In the genomic region with DNA sequence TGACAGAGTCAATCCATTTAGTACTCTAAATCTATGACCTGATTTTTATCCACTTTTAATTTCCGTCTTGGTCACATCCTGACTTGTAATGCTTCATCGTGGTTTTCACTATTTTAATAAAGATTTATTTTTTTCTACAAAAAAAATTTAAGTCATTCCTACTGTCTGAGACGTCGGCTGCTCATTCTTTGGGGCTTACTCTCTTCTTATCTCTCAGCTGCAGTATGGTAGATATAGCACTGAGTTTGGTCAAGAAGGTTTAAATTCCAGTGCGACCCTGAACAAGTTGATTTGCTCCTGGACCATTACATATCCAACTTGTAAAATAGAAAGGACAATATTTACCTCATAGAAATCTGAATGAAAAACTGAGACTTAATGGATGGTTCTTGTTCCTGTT, we compare ENCODE assay signal across 31 mouse cellular contexts. TPM values are rescaled to one million over a fixed set of nuclear protein-coding genes. Genes with fewer than 3 reads are reported as not detected.
"Had no signal": no experiment of that assay in that cellular context is flagged by ENCODE, and none has a peak within 500 bp of the region (broad histone marks: within the 10 kb centered on the region; RNA-seq: fewer than 3 reads in every experiment).

No protein-coding gene starts in this region.

RNA-seq across cellular contexts. Expression of gene Gm47996, which starts 1.7 kb away (rescaled TPM):
- total RNA-seq: forebrain, postnatal 0 days; gastrocnemius, postnatal 10 days; gastrocnemius, postnatal 14 days; gastrocnemius, postnatal 4 days; granulocyte monocyte progenitor cell, adult 5-6 weeks; heart, adult 18-20 months; heart, adult 2 months; heart, adult 8-10 months had no signal
- polyA plus RNA-seq: cortical plate, adult 2 months; embryonic facial prominence, embryonic 10.5 days; embryonic facial prominence, embryonic 11.5 days; embryonic facial prominence, embryonic 12.5 days; embryonic facial prominence, embryonic 14.5 days; embryonic facial prominence, embryonic 15.5 days; erythroblast, embryonic 14.5 days; forebrain, embryonic 10.5 days; forebrain, embryonic 11.5 days; forebrain, embryonic 12.5 days; forebrain, embryonic 13.5 days; forebrain, embryonic 14.5 days; forebrain, embryonic 15.5 days; forebrain, embryonic 16.5 days; forebrain, postnatal 0 days; frontal cortex, adult 2 months; heart, adult 2 months; heart, embryonic 10.5 days had no signal

RNA-seq across cellular contexts. Expression of gene 3110040M04Rik, which starts 7.7 kb away (rescaled TPM):
- total RNA-seq: common myeloid progenitor, adult 5-6 weeks; forebrain, postnatal 0 days; gastrocnemius, adult 8-10 months; gastrocnemius, postnatal 10 days; gastrocnemius, postnatal 14 days; gastrocnemius, postnatal 25 days; gastrocnemius, postnatal 36 days; gastrocnemius, postnatal 4 days; granulocyte monocyte progenitor cell, adult 5-6 weeks; heart, adult 18-20 months; heart, adult 2 months; heart, adult 8-10 months had no signal
- polyA plus RNA-seq: cortical plate, adult 2 months; embryonic facial prominence, embryonic 10.5 days; embryonic facial prominence, embryonic 11.5 days; embryonic facial prominence, embryonic 12.5 days; embryonic facial prominence, embryonic 13.5 days; embryonic facial prominence, embryonic 14.5 days; embryonic facial prominence, embryonic 15.5 days; forebrain, embryonic 10.5 days; forebrain, embryonic 11.5 days; forebrain, embryonic 12.5 days; forebrain, embryonic 13.5 days; forebrain, embryonic 14.5 days; forebrain, embryonic 15.5 days; forebrain, embryonic 16.5 days; forebrain, postnatal 0 days; frontal cortex, adult 2 months; gonadal fat pad, adult 2 months; heart, adult 2 months had no signal

RNA-seq across cellular contexts. Expression of gene Gm47995, which starts 13.4 kb away (rescaled TPM):
- total RNA-seq: common myeloid progenitor, adult 5-6 weeks; forebrain, postnatal 0 days; gastrocnemius, adult 2 months; gastrocnemius, adult 8-10 months; gastrocnemius, postnatal 10 days; gastrocnemius, postnatal 25 days; gastrocnemius, postnatal 4 days; granulocyte monocyte progenitor cell, adult 5-6 weeks; heart, adult 18-20 months; heart, adult 2 months; heart, adult 8-10 months had no signal
- polyA plus RNA-seq: cortical plate, adult 2 months; embryonic facial prominence, embryonic 10.5 days; embryonic facial prominence, embryonic 11.5 days; embryonic facial prominence, embryonic 12.5 days; embryonic facial prominence, embryonic 13.5 days; embryonic facial prominence, embryonic 15.5 days; erythroblast, embryonic 14.5 days; forebrain, embryonic 10.5 days; forebrain, embryonic 11.5 days; forebrain, embryonic 12.5 days; forebrain, embryonic 13.5 days; forebrain, embryonic 14.5 days; forebrain, embryonic 15.5 days; forebrain, embryonic 16.5 days; forebrain, postnatal 0 days; frontal cortex, adult 2 months; heart, adult 2 months had no signal

RNA-seq across cellular contexts. Expression of gene Gm8947, which starts 19.5 kb away (rescaled TPM):
- total RNA-seq: common myeloid progenitor, adult 5-6 weeks; forebrain, postnatal 0 days; gastrocnemius, postnatal 10 days; gastrocnemius, postnatal 4 days; granulocyte monocyte progenitor cell, adult 5-6 weeks; heart, adult 18-20 months; heart, adult 2 months; heart, adult 8-10 months had no signal
- polyA plus RNA-seq: cortical plate, adult 2 months; embryonic facial prominence, embryonic 10.5 days; embryonic facial prominence, embryonic 13.5 days; embryonic facial prominence, embryonic 14.5 days; erythroblast, embryonic 14.5 days; forebrain, embryonic 12.5 days; forebrain, embryonic 13.5 days; forebrain, embryonic 14.5 days; forebrain, embryonic 15.5 days; forebrain, embryonic 16.5 days; forebrain, postnatal 0 days; frontal cortex, adult 2 months; heart, adult 2 months had no signal

RNA-seq across cellular contexts. Expression of gene Gm47985, which starts 29.3 kb away (rescaled TPM):
- total RNA-seq: forebrain, postnatal 0 days; gastrocnemius, adult 2 months; gastrocnemius, postnatal 25 days; gastrocnemius, postnatal 36 days; granulocyte monocyte progenitor cell, adult 5-6 weeks had no signal
- polyA plus RNA-seq: cortical plate, adult 2 months; embryonic facial prominence, embryonic 13.5 days; embryonic facial prominence, embryonic 15.5 days; erythroblast, embryonic 14.5 days; forebrain, embryonic 14.5 days; forebrain, embryonic 15.5 days; forebrain, embryonic 16.5 days; forebrain, postnatal 0 days; frontal cortex, adult 2 months had no signal
